Mouse (Mus musculus) liver, embryonic 14.5 days (tissue): ENCODE measurements around the gene Zfp704.

Experiments used
- CTCF ChIP-seq: IDR thresholded peaks from 2 replicates; pipeline ENCODE4 v1.5.1; 2016; ENCODE audit warnings: antibody characterized with exemption, low read depth, control low read depth
- EP300 ChIP-seq: IDR thresholded peaks from 2 replicates; pipeline ENCODE4 v1.6.1; 2016; ENCODE audit warnings: antibody characterized with exemption, low read depth

GRCm38 (mm10) chr3:9583516-9583915, 26.4 kb downstream of the Zfp704 start:
- TF ChIP-seq CTCF, result no peak
- TF ChIP-seq EP300, result no peak
